Mouse (Mus musculus) CH12.LX (cell line): Measurements from ENCODE around the gene Dnah8.

ENCODE experiments used
- CTCF ChIP-seq, 2 experiments: IDR thresholded peaks in 1 of 2; conservative IDR thresholded peaks in 1 of 2; 2 replicates each; pipeline ENCODE4 v1.5.1; 2011 to 2012; ENCODE audit warnings: low read depth in 2 of 2, low read length in 2 of 2, improper control_type of control experiment in 1 of 2, inconsistent platforms in 1 of 2, mild to moderate bottlenecking in 1 of 2, moderate library complexity in 1 of 2
- IRF4 ChIP-seq: IDR thresholded peaks from 2 replicates; pipeline ENCODE4 v1.6.1; 2014; ENCODE audit warnings: low read depth, mild to moderate bottlenecking, inconsistent platforms, low read length, improper control_type of control experiment
- MYC ChIP-seq: IDR thresholded peaks from 2 replicates; pipeline ENCODE4 v1.6.1; 2011; ENCODE audit warnings: low read depth, mild to moderate bottlenecking, improper control_type of control experiment, low read length
- TCF12 ChIP-seq: IDR thresholded peaks from 2 replicates; pipeline ENCODE4 v1.6.1; 2014; ENCODE audit warnings: low read depth, mild to moderate bottlenecking, inconsistent platforms, low read length, improper control_type of control experiment

GRCm38 (mm10) chr17:30606206-30606605 lies 17.9 kb upstream of the Dnah8 start:
- no peak for TF ChIP-seq CTCF (conservative IDR thresholded peaks at IDR 0.05 in 1 of 2, IDR thresholded peaks at IDR 0.05 in 1 of 2; ENCODE audit: low read depth in 2 of 2, low read length in 2 of 2)
- TF ChIP-seq TCF12 = no peak
- TF ChIP-seq IRF4 = no peak
- no peak for TF ChIP-seq MYC
